Mouse (Mus musculus) embryonic fibroblast, embryonic 13.5 days (primary cell): ENCODE results near the gene Zfp764. TPM values are rescaled to one million over a fixed set of nuclear protein-coding genes. Genes with fewer than 3 reads are reported as not detected.
"Not testable (repeated sequence)": the region's sequence is repeated elsewhere in the genome, so short reads cannot be mapped to it uniquely, and the experiment has no call there.

Source experiments
- H3K27ac ChIP-seq: 2 replicates; pipeline ENCODE4 v1.5.1; 2012; ENCODE audit warnings: low read length, control low read depth, inconsistent platforms; ENCODE audit not compliant: insufficient read depth
- H3K4me1 ChIP-seq: 2 replicates; pipeline ENCODE4 v1.6.1; 2011; ENCODE audit warnings: low read length; ENCODE audit not compliant: control insufficient read depth, insufficient read depth
- H3K4me3 ChIP-seq: 2 replicates; pipeline ENCODE4 v1.5.1; 2011; ENCODE audit warnings: mild to moderate bottlenecking, control low read depth, low read length; ENCODE audit not compliant: insufficient read depth
- CTCF ChIP-seq: IDR thresholded peaks from 2 replicates; pipeline ENCODE4 v1.5.1; 2011; ENCODE audit warnings: mild to moderate bottlenecking, control low read depth, low read length, moderate library complexity, borderline replicate concordance; ENCODE audit not compliant: insufficient read depth
- POLR2A ChIP-seq: IDR thresholded peaks from 2 replicates; pipeline ENCODE4 v1.6.1; 2011; ENCODE audit warnings: low read depth, mild to moderate bottlenecking, control low read depth, low read length, moderate library complexity
- polyA plus RNA-seq: library from polyadenylated mRNA; stranded (reverse); fragments of >200 nt; gene quantifications from 2 replicates; pipeline ENCODE4 v1.2.4, GENCODE M21; 2011; ENCODE audit warnings: low read depth; ENCODE audit not compliant: missing spikeins, insufficient read length

Zfp764 gene
- polyA plus RNA-seq, 1 experiment = 3.3 TPM

DNA sequence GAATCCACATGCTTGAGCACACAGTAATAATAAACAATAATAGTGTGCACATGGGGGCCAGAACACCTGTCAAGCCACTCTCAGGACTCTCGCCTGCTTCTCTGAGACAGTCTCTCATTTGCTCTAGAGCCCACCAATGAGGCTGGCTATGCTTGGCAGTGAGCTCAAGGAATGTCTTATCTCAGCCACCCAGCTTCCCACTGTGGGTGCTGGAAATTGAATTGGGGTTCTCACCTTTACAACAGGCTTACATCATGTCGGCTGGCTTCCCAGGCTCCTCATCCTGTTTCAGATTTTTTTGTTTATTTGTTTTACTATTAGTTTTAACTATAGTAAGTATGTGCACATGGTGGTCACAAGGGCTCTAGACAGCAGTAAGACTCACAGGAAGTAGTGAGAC lies 35.4 kb downstream of the Zfp764 start:
- Histone ChIP-seq H3K4me1 (no peaks in the 10 kb centered on the region), H3K27ac (no peak overlapping the region), H3K4me3 (no peak overlapping the region)
- no peak; the same call in 1 of the 2 replicates for TF ChIP-seq POLR2A

DNA sequence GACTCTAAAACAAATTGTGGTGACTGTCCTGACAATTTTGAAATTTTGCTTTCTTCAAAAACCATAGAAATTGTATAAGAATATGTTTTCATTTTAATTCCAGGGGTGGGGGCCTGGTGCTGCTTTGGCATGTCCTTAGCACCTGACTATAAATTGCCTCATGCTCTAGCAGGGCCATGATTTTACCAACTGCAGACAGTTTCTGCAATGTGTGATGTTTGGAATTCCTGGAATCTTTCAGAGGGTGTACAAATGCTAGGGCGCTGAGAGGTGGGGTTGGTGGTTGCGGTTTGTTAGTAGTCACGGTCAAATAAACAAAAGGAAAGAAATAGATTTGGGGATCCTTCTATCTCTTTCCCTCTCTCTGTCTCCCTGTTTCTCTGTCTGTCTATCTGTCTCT lies 40.4 kb downstream of the Zfp764 start:
- Histone ChIP-seq H3K27ac (no peak overlapping the region), H3K4me3 (no peak overlapping the region), H3K4me1 (no peaks in the 10 kb centered on the region)
- no peak for TF ChIP-seq CTCF
- TF ChIP-seq POLR2A = no peak

DNA sequence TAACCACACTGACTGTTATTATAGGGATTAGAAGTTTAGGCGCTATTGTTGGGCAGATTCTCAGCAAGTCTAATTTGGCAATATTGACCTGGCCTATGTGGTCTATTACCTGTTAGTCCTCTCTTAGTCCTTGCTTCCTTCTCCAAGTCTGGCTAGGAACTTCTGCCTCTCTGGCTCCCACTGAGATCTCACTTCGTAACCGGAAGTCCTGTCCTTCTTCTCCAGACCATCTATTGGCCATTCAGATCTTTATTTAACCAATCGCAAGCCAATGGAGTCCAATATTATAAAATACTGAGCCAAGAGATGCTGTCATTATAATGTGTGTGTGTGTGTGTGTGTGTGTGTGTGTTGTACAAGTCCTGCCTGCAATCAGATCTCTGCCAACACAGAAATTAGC lies 42.5 kb downstream of the Zfp764 start:
- no peak overlapping the region for H3K27ac ChIP-seq
- no peak for TF ChIP-seq CTCF
- peak; percentile 62; the same call in 1 of the 2 replicates for TF ChIP-seq POLR2A
- no peaks in the 10 kb centered on the region for H3K4me1 ChIP-seq
- peak overlapping the region; percentile 23 for H3K4me3 ChIP-seq

DNA sequence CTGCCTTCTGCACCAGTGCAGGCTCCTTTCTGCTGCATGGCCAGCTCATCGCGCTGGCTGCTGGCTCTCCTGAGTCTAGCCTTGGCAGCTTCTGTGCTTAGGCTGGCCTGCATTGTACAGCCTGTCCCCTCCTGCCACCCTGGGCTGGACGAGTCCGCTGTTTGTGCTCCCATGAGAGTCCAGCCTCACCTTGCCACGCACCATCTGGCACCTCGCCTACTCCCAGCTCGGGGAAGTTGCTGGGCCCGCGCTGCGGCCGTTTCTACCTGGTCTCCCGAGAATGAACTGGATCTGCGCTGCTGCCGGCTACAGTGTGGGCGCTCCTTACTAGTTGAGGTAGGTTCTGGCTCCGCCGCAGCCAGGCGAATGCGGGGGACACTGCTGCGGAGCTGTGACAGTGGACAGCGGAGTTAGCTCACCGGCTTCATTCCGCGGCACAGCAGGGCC lies 43.1 kb downstream of the Zfp764 start:
- peak overlapping the region; percentile 23 for H3K4me3 ChIP-seq
- H3K27ac ChIP-seq = no peak overlapping the region
- H3K4me1 ChIP-seq = no peaks in the 10 kb centered on the region
- no peak for TF ChIP-seq CTCF
- TF ChIP-seq POLR2A = 0 out of 2 replicates have a peak, but pooled peaks have one; percentile 15

DNA sequence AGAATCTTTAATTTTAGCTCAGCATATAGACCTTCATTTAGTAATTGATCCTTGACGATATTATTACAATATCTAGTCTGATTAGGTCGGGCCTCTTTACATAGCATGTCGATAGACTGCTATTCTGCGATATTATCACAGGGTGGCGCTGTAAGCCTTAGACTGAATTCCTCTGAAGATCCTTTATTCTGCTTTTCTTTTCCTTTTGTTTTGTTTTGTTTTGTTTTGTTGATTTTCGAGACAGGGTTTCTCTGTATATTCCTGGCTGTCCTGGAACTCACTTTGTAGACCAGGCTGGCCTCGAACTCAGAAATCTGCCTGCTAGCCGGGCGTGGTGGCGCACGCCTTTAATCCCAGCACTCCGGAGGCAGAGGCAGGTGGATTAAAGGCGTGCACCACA lies 44.2 kb downstream of the Zfp764 start:
- not testable (repeated sequence) for H3K4me1 ChIP-seq, H3K27ac ChIP-seq, H3K4me3 ChIP-seq

DNA sequence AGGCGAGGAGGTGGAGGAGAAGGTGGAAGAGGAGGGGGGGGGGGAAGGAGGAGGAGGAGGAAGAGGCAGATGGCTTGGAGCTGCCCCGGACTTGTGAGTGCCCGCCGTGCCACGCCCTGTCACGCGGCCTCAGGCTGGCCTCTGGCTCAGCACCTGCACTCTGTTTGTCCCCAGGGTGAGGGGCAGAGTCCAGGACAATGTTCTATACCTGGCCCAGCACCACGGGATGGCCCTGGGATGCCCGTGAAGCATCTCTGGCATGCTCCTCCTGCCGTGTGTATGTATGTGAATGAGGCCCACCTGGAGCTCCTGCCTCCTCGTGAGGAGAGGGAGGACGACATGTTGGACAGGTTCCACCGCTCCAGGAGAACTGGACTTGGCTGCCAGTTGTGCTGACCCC lies 45.2 kb downstream of the Zfp764 start:
- Histone ChIP-seq H3K27ac (no peak overlapping the region), H3K4me1 (no peaks in the 10 kb centered on the region), H3K4me3 (no peak overlapping the region)
- TF ChIP-seq CTCF (no peak), POLR2A (no peak)

DNA sequence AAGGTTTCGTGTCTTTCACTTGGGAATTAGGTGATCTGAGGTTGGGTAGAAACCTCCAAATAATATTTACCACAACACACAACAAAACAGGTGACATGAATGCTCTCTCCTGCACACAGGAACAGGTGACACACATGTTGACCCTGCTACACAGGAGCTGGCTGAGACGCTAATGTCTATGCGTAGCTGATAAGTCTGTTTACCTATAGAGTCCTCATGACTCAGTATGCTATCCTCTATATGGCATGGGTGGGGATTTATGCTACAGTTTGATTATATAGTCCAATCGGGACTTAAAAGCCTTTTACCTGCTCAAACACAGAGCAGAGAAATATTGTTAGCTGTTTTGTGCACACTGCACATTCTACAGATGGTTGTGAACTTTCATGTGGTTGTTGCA lies 46.4 kb downstream of the Zfp764 start:
- no peak overlapping the region for H3K27ac ChIP-seq
- H3K4me3 ChIP-seq = no peak overlapping the region
- H3K4me1 ChIP-seq = no peaks in the 10 kb centered on the region
- TF ChIP-seq POLR2A (no peak), CTCF (no peak)

DNA sequence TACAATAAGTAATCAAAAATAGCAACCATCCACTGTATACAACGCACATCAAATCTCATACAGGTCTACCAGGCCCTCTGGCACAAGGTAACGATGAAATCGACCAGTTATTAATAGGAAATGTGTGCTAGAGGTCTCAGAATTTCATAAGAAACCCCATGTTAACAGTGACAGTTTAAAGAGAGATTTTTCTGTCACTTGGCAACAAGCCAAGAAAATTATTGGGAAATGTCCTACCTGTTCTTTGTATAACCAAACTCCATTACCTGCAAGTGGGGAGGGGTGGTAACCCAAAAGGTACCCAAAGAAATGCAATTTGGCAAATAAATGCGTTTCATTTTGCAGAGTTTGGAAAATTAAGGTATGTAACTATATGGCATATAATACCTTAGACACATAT lies 48.1 kb downstream of the Zfp764 start:
- no peak for TF ChIP-seq POLR2A
- no peak for TF ChIP-seq CTCF
- no peak overlapping the region for H3K27ac ChIP-seq
- no peak overlapping the region for H3K4me3 ChIP-seq
- no peaks in the 10 kb centered on the region for H3K4me1 ChIP-seq

DNA sequence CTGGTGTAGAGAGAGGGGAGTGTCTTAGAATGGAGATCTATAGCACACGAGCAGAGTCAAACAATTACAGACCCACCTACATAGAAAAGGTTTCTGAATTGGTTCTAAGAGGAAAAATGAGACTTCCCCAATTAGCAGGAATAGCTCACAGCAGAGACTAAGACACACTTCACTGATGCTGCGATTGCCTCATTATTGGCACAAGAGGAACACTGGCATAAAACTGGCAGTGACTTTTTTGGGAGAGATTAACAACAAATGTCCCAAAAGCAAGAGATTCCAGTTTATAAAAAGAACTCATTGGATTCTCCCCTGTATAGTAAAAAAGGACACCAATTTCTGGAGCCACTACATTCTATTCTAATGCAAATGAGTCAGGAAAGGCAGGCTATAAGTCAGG lies 48.8 kb downstream of the Zfp764 start:
- TF ChIP-seq POLR2A (no peak), CTCF (no peak)
- Histone ChIP-seq H3K4me1 (no peaks in the 10 kb centered on the region), H3K27ac (no peak overlapping the region), H3K4me3 (no peak overlapping the region)

DNA sequence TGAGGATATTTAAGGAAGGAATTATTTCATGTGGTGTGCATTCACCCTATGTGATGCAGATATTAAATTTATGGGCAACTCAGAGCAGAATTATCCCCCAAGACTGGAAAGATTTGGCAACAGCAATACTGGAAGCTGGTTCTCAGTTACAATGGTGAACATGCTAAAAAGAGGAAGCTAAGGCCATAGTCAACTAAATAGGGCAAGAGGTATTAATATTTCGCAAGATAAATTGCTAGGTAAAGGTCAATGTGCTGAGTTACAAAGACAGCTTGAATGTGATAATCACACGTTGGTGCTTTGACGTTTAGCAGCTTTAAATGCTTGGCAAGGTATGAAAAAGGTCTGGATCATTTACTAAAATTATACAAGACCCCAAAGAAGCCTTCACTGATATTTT lies 50.8 kb downstream of the Zfp764 start:
- H3K27ac ChIP-seq = no peak overlapping the region
- H3K4me1 ChIP-seq = no peaks in the 10 kb centered on the region
- TF ChIP-seq CTCF (no peak), POLR2A (no peak)
- no peak overlapping the region for H3K4me3 ChIP-seq

Other genes with a start within 250 kb of the Zfp764 start
- gene Cd2bp2, start 210.8 kb downstream of the Zfp764 start, polyA plus RNA-seq = 66.3 and 74.3 TPM in 2 replicates
- gene Tbc1d10b, start 198.4 kb downstream of the Zfp764 start, polyA plus RNA-seq = 37.0 and 37.5 TPM in 2 replicates
- 1.4 and 1.7 TPM in 2 replicates for gene Mylpf, start 197.9 kb downstream of the Zfp764 start, polyA plus RNA-seq
- 11.0 and 12.4 TPM in 2 replicates for gene Zfp553, start 173.8 kb downstream of the Zfp764 start, polyA plus RNA-seq
- 3.9 and 4.2 TPM in 2 replicates for gene Sept1, start 173.7 kb downstream of the Zfp764 start, polyA plus RNA-seq
- 21.3 and 24.3 TPM in 2 replicates for gene Zfp771, start 162.5 kb downstream of the Zfp764 start, polyA plus RNA-seq
- 29.0 and 30.6 TPM in 2 replicates for gene Dctpp1, start 146.1 kb downstream of the Zfp764 start, polyA plus RNA-seq
- 25.9 and 29.4 TPM in 2 replicates for gene Sephs2, start 132.8 kb downstream of the Zfp764 start, polyA plus RNA-seq
- gene Itgal, start 110.6 kb downstream of the Zfp764 start, polyA plus RNA-seq = 0.20 and 0.56 TPM in 2 replicates
- 18.4 and 20.7 TPM in 2 replicates for gene Zfp768, start 61.2 kb downstream of the Zfp764 start, polyA plus RNA-seq
- gene Zfp747, start 30.8 kb downstream of the Zfp764 start, polyA plus RNA-seq = 4.5 and 7.0 TPM in 2 replicates
- gene 9130019O22Rik, start 19.7 kb downstream of the Zfp764 start, polyA plus RNA-seq = 1.6 and 2.1 TPM in 2 replicates
- 5.3 and 7.1 TPM in 2 replicates for gene E430018J23Rik, start 13.2 kb downstream of the Zfp764 start, polyA plus RNA-seq
- gene Zfp688, start 15.2 kb upstream of the Zfp764 start, polyA plus RNA-seq = 9.6 and 11.0 TPM in 2 replicates
- gene Zfp689, start 42.3 kb upstream of the Zfp764 start, polyA plus RNA-seq = 1.8 and 3.2 TPM in 2 replicates
- 73.6 and 83.0 TPM in 2 replicates for gene Prr14, start 52.8 kb upstream of the Zfp764 start, polyA plus RNA-seq
- gene Fbrs, start 72.4 kb upstream of the Zfp764 start, polyA plus RNA-seq = 54.2 and 58.1 TPM in 2 replicates
- gene Srcap, start 105.2 kb upstream of the Zfp764 start, polyA plus RNA-seq = 63.8 and 64.6 TPM in 2 replicates
- 10.3 and 12.0 TPM in 2 replicates for gene Gm42715, start 112.8 kb upstream of the Zfp764 start, polyA plus RNA-seq
- gene Tmem265, start 154.6 kb upstream of the Zfp764 start, polyA plus RNA-seq = not detected in 2 replicates
- gene Phkg2, start 166.5 kb upstream of the Zfp764 start, polyA plus RNA-seq = 29.6 and 31.2 TPM in 2 replicates
- 1.5 and 3.6 TPM in 2 replicates for gene Ccdc189, start 181.8 kb upstream of the Zfp764 start, polyA plus RNA-seq
- 34.2 and 34.6 TPM in 2 replicates for gene Rnf40, start 181.9 kb upstream of the Zfp764 start, polyA plus RNA-seq
- gene Zfp629, start 209.0 kb upstream of the Zfp764 start, polyA plus RNA-seq = 9.3 and 14.9 TPM in 2 replicates